Comparison of ENCODE assay signal across 17 mouse cellular contexts in the genomic region with DNA sequence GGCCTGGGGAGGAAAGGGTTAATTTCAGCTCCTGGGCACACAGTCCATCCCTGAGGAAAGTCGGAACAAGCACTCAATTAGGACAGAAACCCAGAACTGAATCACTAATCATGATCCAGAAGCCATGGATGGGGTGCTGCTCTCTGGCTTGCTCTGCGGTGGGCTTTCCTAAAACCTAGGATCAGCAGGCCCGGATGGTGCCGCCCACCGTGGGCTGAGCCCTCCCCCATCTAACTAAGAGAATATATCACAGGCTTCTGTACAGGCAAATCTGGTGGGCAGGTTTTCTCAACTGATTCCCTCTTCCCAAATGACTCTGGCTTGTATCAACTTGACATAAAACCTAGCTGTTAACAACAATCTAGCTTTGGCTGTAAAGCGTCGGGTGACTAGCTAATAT. TPM values are rescaled to one million over a fixed set of nuclear protein-coding genes. Genes with fewer than 3 reads are reported as not detected.
DNase-seq lines count a peak whose midpoint lies in the region; ATAC-seq and TF ChIP-seq lines count a peak whose summit lies in the region.
"Had no signal": no experiment of that assay in that cellular context is flagged by ENCODE, and none has a peak within 500 bp of the region (broad histone marks: within the 10 kb centered on the region; RNA-seq: fewer than 3 reads in every experiment).

No protein-coding gene starts in this region.

- ATAC-seq in heart, embryonic 14.5 days (ENCODE audit: insufficient number of reproducible peaks, insufficient read depth, low FRiP score, low read depth) = no peak
- ATAC-seq in limb, embryonic 14.5 days (ENCODE audit: low FRiP score, low read depth) = 0 out of 2 replicates have a peak, but pooled peaks have one; percentile 30
- ATAC-seq: midbrain, embryonic 13.5 days had no signal

- H3K27ac ChIP-seq in heart, embryonic 14.5 days (replicated peaks in 1 of 2; ENCODE audit: control insufficient read depth in 1 of 2, insufficient read depth in 1 of 2, low read depth in 2 of 2, low read length in 2 of 2) = no peak overlapping the region
- peak overlapping the region; percentile 41; the same call in 1 of the 2 replicates for H3K27ac ChIP-seq in embryonic fibroblast, embryonic 13.5 days (ENCODE audit: insufficient read depth, low read length)
- H3K27ac ChIP-seq in limb, embryonic 14.5 days (replicated peaks; ENCODE audit: low read depth, low read length) = peak overlapping the region; percentile 33; the same call in 1 of the 2 replicates
- H3K27ac ChIP-seq: hindbrain, embryonic 13.5 days; liver, embryonic 13.5 days; midbrain, embryonic 13.5 days; stomach, embryonic 15.5 days had no signal

- no peak for DNase-seq in heart, adult 18-20 months
- DNase-seq in 3134 (ENCODE audit: extremely low read depth, insufficient read length, low spot score) = peak; percentile 39
- no peak for DNase-seq in limb, embryonic 14.5 days (ENCODE audit: low spot score)
- no peak for DNase-seq in thymus, postnatal 0 days (ENCODE audit: low spot score)
- no peak for DNase-seq in testis, postnatal 10 days (ENCODE audit: low spot score)
- DNase-seq: adrenal gland, postnatal 36 days; B cell, adult 2 months; cerebellum, adult 2 months; heart, postnatal 10 days; kidney, adult 18-20 months; liver, embryonic 13.5 days; thymus, postnatal 4 days had no signal

- H3K36me3 ChIP-seq in heart, embryonic 14.5 days (ENCODE audit: control insufficient read depth, insufficient read depth, low read length) = no peaks in the 10 kb centered on the region
- H3K36me3 ChIP-seq in limb, embryonic 14.5 days (ENCODE audit: control insufficient read depth, insufficient read depth, low read length) = no peaks in the 10 kb centered on the region
- H3K36me3 ChIP-seq: liver, embryonic 13.5 days; stomach, embryonic 15.5 days had no signal

- 0 out of 2 replicates have a peak overlapping the region, but pooled peaks have one; percentile 13 for H3K4me2 ChIP-seq in heart, embryonic 14.5 days (ENCODE audit: low read length)
- peak overlapping the region; percentile 35 for H3K4me2 ChIP-seq in limb, embryonic 14.5 days (replicated peaks; ENCODE audit: low read depth, low read length, severe bottlenecking)
- H3K4me2 ChIP-seq: hindbrain, embryonic 13.5 days; liver, embryonic 13.5 days; midbrain, embryonic 13.5 days; stomach, embryonic 15.5 days had no signal

- no peak for TF ChIP-seq POLR2A in embryonic fibroblast, embryonic 13.5 days (IDR thresholded peaks at IDR 0.05; ENCODE audit: low read depth, low read length)
- no peak for TF ChIP-seq POLR2A in limb, embryonic 14.5 days (IDR thresholded peaks at IDR 0.05; ENCODE audit: borderline replicate concordance, extremely low read depth, insufficient read depth, insufficient read length)

- H3K27me3 ChIP-seq in heart, embryonic 14.5 days (ENCODE audit: control insufficient read depth, insufficient read depth, low read length) = no peaks in the 10 kb centered on the region
- no peaks in the 10 kb centered on the region for H3K27me3 ChIP-seq in limb, embryonic 14.5 days (ENCODE audit: control insufficient read depth, insufficient read depth, low read length)
- H3K27me3 ChIP-seq: hindbrain, embryonic 13.5 days; liver, embryonic 13.5 days; midbrain, embryonic 13.5 days; stomach, embryonic 15.5 days had no signal

- TF ChIP-seq CTCF in embryonic fibroblast, embryonic 13.5 days (IDR thresholded peaks at IDR 0.05; ENCODE audit: borderline replicate concordance, insufficient read depth, low read length) = no peak

- no peak overlapping the region for H3K9ac ChIP-seq in heart, embryonic 14.5 days (ENCODE audit: low read length)
- no peak overlapping the region for H3K9ac ChIP-seq in limb, embryonic 14.5 days (ENCODE audit: low read depth, low read length, severe bottlenecking)
- H3K9ac ChIP-seq: hindbrain, embryonic 13.5 days; liver, embryonic 13.5 days; midbrain, embryonic 13.5 days; stomach, embryonic 15.5 days had no signal

- no peak overlapping the region for H3K4me3 ChIP-seq in heart, embryonic 14.5 days (ENCODE audit: control insufficient read depth in 1 of 2, insufficient read depth in 1 of 2, low read depth in 1 of 2, low read length in 2 of 2)
- no peak overlapping the region for H3K4me3 ChIP-seq in embryonic fibroblast, embryonic 13.5 days (ENCODE audit: insufficient read depth, low read length)
- H3K4me3 ChIP-seq in limb, embryonic 14.5 days (replicated peaks; ENCODE audit: low read length) = no peak overlapping the region; the same call in 1 of the 2 replicates
- H3K4me3 ChIP-seq: hindbrain, embryonic 13.5 days; liver, embryonic 13.5 days; midbrain, embryonic 13.5 days; stomach, embryonic 15.5 days had no signal

- peaks cover 11% of the 10 kb centered on the region; the same call in 1 of the 2 replicates for H3K9me3 ChIP-seq in heart, embryonic 14.5 days (ENCODE audit: control insufficient read depth, low read length)
- no peaks in the 10 kb centered on the region for H3K9me3 ChIP-seq in limb, embryonic 14.5 days (ENCODE audit: control insufficient read depth, low read length)
- H3K9me3 ChIP-seq: liver, embryonic 13.5 days; midbrain, embryonic 13.5 days; stomach, embryonic 15.5 days had no signal

- 54% methylated on average over 7 of the region's 7 CpGs for WGBS in heart, embryonic 14.5 days
- 16% methylated on average over 7 of the region's 7 CpGs for WGBS in limb, embryonic 14.5 days

- H3K4me1 ChIP-seq in heart, embryonic 14.5 days (ENCODE audit: control insufficient read depth in 2 of 2, insufficient read depth in 2 of 2, low read length in 2 of 2) = peaks cover 2 to 5% of the 10 kb centered on the region in 2 experiments; a peak in 1 of 4 replicates
- H3K4me1 ChIP-seq in embryonic fibroblast, embryonic 13.5 days (ENCODE audit: control insufficient read depth, insufficient read depth, low read length) = no peaks in the 10 kb centered on the region; the same call in 1 of the 2 replicates
- H3K4me1 ChIP-seq in limb, embryonic 14.5 days (ENCODE audit: control insufficient read depth, insufficient read depth, low read length) = peaks cover 14% of the 10 kb centered on the region
- H3K4me1 ChIP-seq: midbrain, embryonic 13.5 days had no signal

RNA-seq across cellular contexts. Expression of a gene that starts 12.2 kb away (rescaled TPM):
- polyA plus RNA-seq in heart, embryonic 14.5 days (2014; fragmentation: Nextera tagmentation; extraction: Ambion mirVana) = 1.1 and 2.7 TPM in 2 replicates
- 1 to 10 TPM in 1 of 2 experiments, under 1 TPM in 1; 0.67 to 1.1 TPM for total RNA-seq in heart, adult 18-20 months (2021)
- polyA plus RNA-seq in embryonic fibroblast, embryonic 13.5 days (2011; ENCODE audit: insufficient read length, low read depth, missing spikeins) = 1.2 and 3.2 TPM in 2 replicates
- polyA plus RNA-seq in limb, embryonic 14.5 days (2012; rRNA removed) = 3.2 and 3.3 TPM in 2 replicates
- 2.5 and 3.2 TPM in 2 replicates for polyA plus RNA-seq in limb, embryonic 14.5 days (2014; fragmentation: Nextera tagmentation; extraction: Ambion mirVana)
- polyA plus RNA-seq in thymus, postnatal 0 days (2015; fragmentation: Nextera tagmentation; extraction: Ambion mirVana) = 0.41 and 0.86 TPM in 2 replicates

RNA-seq across cellular contexts. Expression of a gene that starts 13.5 kb away (rescaled TPM):
- polyA plus RNA-seq in heart, embryonic 14.5 days (2014; fragmentation: Nextera tagmentation; extraction: Ambion mirVana) = 0.69 and 1.4 TPM in 2 replicates
- under 1 TPM in 1 of 2 experiments, not detected in 1; 0.54 TPM for total RNA-seq in heart, adult 18-20 months (2021)
- not detected in 2 replicates for polyA plus RNA-seq in embryonic fibroblast, embryonic 13.5 days (2011; ENCODE audit: insufficient read length, low read depth, missing spikeins)
- polyA plus RNA-seq in limb, embryonic 14.5 days (2012; rRNA removed) = 1.3 TPM in 2 replicates
- polyA plus RNA-seq in limb, embryonic 14.5 days (2014; fragmentation: Nextera tagmentation; extraction: Ambion mirVana) = 0.34 and 1.1 TPM in 2 replicates
- 0.90 and 1.5 TPM in 2 replicates for polyA plus RNA-seq in thymus, postnatal 0 days (2015; fragmentation: Nextera tagmentation; extraction: Ambion mirVana)
- total RNA-seq: adrenal gland, postnatal 36 days; heart, postnatal 10 days had no signal

RNA-seq across cellular contexts. Expression of a gene that starts 30.1 kb away (rescaled TPM):
- 32.8 and 39.7 TPM in 2 replicates for polyA plus RNA-seq in heart, embryonic 14.5 days (2014; fragmentation: Nextera tagmentation; extraction: Ambion mirVana)
- total RNA-seq in heart, adult 18-20 months (2021) = 10 to 100 TPM; 33.0 to 36.8 TPM
- 16.1 and 18.1 TPM in 2 replicates for polyA plus RNA-seq in embryonic fibroblast, embryonic 13.5 days (2011; ENCODE audit: insufficient read length, low read depth, missing spikeins)
- 34.0 and 37.5 TPM in 2 replicates for polyA plus RNA-seq in limb, embryonic 14.5 days (2012; rRNA removed)
- polyA plus RNA-seq in limb, embryonic 14.5 days (2014; fragmentation: Nextera tagmentation; extraction: Ambion mirVana) = 35.1 and 39.2 TPM in 2 replicates
- polyA plus RNA-seq in thymus, postnatal 0 days (2015; fragmentation: Nextera tagmentation; extraction: Ambion mirVana) = 17.5 and 18.2 TPM in 2 replicates

RNA-seq across cellular contexts. Expression of a gene that starts 30.6 kb away (rescaled TPM):
- polyA plus RNA-seq in heart, embryonic 14.5 days (2014; fragmentation: Nextera tagmentation; extraction: Ambion mirVana) = 90.6 and 92.9 TPM in 2 replicates
- total RNA-seq in heart, adult 18-20 months (2021) = 10 to 100 TPM; 66.2 to 80.3 TPM
- 277 and 317 TPM in 2 replicates for polyA plus RNA-seq in embryonic fibroblast, embryonic 13.5 days (2011; ENCODE audit: insufficient read length, low read depth, missing spikeins)
- polyA plus RNA-seq in limb, embryonic 14.5 days (2012; rRNA removed) = 49.3 and 121 TPM in 2 replicates
- 171 and 173 TPM in 2 replicates for polyA plus RNA-seq in limb, embryonic 14.5 days (2014; fragmentation: Nextera tagmentation; extraction: Ambion mirVana)
- polyA plus RNA-seq in thymus, postnatal 0 days (2015; fragmentation: Nextera tagmentation; extraction: Ambion mirVana) = 149 and 167 TPM in 2 replicates

RNA-seq across cellular contexts. Expression of a gene that starts 41.2 kb away (rescaled TPM):
- polyA plus RNA-seq in heart, embryonic 14.5 days (2014; fragmentation: Nextera tagmentation; extraction: Ambion mirVana) = 7.6 and 8.1 TPM in 2 replicates
- total RNA-seq in heart, adult 18-20 months (2021) = 1 to 10 TPM; 4.2 to 4.7 TPM
- polyA plus RNA-seq in embryonic fibroblast, embryonic 13.5 days (2011; ENCODE audit: insufficient read length, low read depth, missing spikeins) = 0.53 and 0.88 TPM in 2 replicates
- 7.5 and 9.2 TPM in 2 replicates for polyA plus RNA-seq in limb, embryonic 14.5 days (2012; rRNA removed)
- 1.1 and 1.4 TPM in 2 replicates for polyA plus RNA-seq in limb, embryonic 14.5 days (2014; fragmentation: Nextera tagmentation; extraction: Ambion mirVana)
- 11.9 and 12.0 TPM in 2 replicates for polyA plus RNA-seq in thymus, postnatal 0 days (2015; fragmentation: Nextera tagmentation; extraction: Ambion mirVana)

Comparison
In these comparisons a context has a peak if more than half of its experiments do, and no peak if none do; other contexts are left out.
1. H3K27ac ChIP-seq: peak in embryonic fibroblast, embryonic 13.5 days (single experiment) and limb, embryonic 14.5 days (single experiment); none in heart, embryonic 14.5 days (0 of 2).